Mouse (Mus musculus) gonadal fat pad, adult 2 months (tissue): ENCODE results near the gene Spsb2. TPM values are rescaled to one million over a fixed set of nuclear protein-coding genes. Genes with fewer than 3 reads are reported as not detected.

Source experiments
- DNase-seq: peaks from one replicate; pipeline ENCODE4 v3.0.0-alpha.2; 2012; ENCODE audit warnings: low read depth
- polyA plus RNA-seq: library from polyadenylated mRNA; depleted of rRNA; stranded (reverse); fragments of >200 nt; gene quantifications from 2 replicates; pipeline ENCODE4 v1.2.3, GENCODE M21; 2012; rRNA removed

Gene Spsb2
- polyA plus RNA-seq, result 19.8 and 20.5 TPM in 2 replicates

DNA sequence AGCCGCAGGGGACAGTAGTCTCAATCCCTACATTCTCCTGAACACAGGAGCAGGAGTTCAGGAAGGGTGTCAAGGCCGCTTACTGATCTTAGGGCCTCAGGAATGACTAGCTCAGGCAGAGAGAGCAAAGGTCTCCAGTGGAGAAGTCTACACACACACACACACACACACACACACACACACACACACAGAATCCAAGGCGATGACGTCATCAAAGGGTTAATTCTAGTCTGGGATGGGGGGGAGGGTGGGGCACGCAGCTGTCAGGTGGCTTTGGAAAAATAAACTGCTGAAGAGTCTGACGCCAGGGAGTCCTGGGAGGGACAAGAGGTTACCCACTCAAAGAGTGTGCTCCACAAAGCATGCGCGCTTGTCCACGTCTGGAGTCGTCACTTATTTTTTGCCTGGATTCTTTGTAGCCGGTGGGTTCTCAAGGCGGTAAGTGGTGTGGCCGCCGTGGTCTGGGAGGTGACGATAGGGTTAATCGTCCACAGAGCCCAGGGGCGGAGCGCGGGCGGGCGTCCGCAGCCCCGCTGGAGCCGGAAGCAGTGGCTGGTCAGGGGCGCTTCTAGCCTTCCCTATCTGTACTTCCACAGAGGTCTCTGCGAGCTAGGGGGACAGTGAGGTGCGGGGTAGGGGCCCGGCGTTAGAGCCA is at the start of gene Spsb2:
Gene Spsb2, plus strand, starts transcription at position 304 of the 655 bp plus-strand sequence.
- DNase-seq, result no peak

- DNase-seq, result no peak
These were observed 49.6 kb upstream of the Spsb2 start for GRCm38 (mm10) chr6:124758849-124759232.

DNA sequence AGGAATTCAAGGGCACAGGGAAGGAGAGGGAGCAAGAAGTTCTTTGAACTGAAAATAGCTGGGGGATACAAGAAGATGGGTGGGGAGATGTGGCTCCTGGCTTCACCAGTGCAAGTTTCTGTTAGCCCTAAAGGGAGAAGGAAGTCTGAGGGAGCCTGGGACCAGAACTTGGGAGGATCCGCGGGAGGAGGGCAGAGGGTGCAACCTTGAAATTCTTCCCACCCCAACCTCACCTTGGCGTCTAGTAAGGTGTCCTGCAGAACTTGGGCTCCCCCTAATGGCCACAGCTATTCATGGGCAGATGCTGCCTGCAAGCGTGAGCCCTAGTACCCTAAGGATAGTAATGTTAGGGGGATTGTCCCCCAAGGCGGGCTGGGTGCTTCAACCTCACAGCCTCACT is 49.2 kb upstream of the Spsb2 start:
- DNase-seq, result no peak

GRCm38 (mm10) chr6:124765951-124766350 is 42.5 kb upstream of the Spsb2 start:
- DNase-seq, result no peak

DNA sequence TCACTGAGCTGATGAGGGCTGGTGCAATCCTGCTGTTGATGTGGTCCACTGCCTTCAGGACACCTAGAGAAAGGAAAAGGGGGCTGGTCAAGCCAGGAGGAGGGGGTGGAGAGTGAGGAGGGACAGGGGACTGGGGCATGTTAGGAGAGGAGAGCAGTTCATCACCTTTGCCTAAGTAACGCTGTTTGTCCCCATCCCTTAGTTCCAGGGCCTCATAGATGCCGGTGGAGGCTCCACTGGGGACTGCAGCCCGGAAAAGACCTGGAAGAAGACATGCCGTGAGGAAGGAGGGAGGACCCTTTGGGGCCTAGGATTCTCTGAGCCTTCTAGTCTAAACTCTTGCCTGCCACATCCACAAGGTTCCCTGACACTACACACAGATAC is 40.9 kb upstream of the Spsb2 start:
- no peak for DNase-seq

- no peak for DNase-seq
These were observed 40.3 kb upstream of the Spsb2 start for GRCm38 (mm10) chr6:124767920-124768703.

DNA sequence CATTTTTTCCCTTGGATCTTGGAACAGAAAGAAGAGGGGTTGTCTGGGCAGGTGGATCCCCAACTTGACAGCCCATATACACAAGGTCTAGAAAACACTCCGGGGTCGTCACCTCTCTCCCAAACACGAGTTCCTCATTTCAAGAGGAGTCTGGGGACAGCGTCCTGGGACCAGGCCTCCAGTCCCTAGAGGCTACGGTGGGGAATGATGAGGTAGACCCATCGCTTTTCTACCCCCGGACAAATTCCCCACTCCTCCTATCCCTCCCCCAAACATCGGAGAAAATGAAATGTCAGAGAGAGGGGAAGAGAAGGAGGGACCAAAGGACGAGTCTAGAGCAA is 39.8 kb upstream of the Spsb2 start:
- no peak for DNase-seq

DNA sequence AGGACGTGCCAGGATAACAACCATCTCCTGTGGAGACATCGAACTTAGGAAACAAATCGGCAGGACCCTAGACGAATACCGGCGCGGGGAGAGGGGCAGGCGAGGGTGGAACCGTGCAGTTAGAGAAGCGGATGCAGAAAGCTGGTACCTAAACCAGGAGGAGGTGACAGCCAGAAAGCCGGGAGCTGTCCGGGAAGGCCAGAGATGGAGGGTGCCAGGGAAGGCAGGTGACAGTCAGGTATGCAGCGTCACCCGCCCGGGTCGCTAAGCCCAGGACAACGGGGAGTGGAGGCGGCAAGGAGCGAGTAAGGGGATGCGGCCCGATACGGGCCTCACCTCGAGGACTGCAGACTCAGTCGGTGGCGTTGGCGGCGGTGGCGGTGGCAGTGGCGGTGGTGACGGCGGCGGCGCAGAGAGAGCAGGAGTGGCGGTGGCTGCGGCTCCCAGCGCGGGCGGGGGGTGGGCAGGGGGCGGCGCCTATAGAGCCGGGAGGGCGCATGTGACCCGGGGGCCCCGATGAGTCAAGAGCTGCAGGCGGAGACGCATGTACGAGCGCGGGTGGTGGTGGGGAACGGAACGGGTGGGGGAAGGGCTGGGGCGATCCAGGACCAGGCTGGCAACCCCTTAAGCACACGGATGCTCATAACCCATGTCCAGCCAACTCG is 39.2 kb upstream of the Spsb2 start, which contains the start of gene Eno2:
Gene Eno2, minus strand, starts transcription at position 573 of the 665 bp plus-strand sequence.
- no peak for DNase-seq

- DNase-seq, result no peak
These were observed 38.4 kb upstream of the Spsb2 start for GRCm38 (mm10) chr6:124770013-124770412.

- no peak for DNase-seq
These were observed 38.0 kb upstream of the Spsb2 start for GRCm38 (mm10) chr6:124770511-124770910.

- no peak for DNase-seq
These were observed 29.1 kb upstream of the Spsb2 start, which contains the start of gene Lrrc23 for GRCm38 (mm10) chr6:124779222-124779983. Lrrc23 (minus strand) TSS chr6:124779727.

DNA sequence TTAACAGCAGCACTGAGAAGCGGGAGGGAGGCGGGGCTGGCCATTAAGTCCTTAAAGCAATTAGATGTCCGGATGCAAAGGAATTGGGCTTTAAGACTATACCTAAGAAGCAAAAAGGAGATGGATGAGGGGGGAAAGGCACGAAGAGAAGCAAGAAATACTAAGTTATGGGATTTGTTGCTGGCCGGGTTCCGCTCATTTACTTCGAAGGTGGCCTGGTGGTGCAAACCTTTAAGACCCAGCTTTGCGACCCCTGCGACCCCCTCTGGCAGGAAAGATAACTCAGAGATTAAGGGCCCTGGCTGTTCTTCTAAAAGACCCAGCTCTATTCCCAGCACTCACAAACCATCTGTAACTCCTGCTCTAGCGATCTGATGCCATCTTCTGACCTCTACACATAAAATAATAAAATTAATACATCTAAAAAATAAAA is 28.5 kb upstream of the Spsb2 start:
- DNase-seq, result no peak

- no peak for DNase-seq
These were observed 27.5 kb upstream of the Spsb2 start for GRCm38 (mm10) chr6:124780917-124781316.

GRCm38 (mm10) chr6:124782436-124782835 is 26.0 kb upstream of the Spsb2 start:
- DNase-seq, result no peak

- no peak for DNase-seq
These were observed 21.6 kb upstream of the Spsb2 start for GRCm38 (mm10) chr6:124786756-124787420.

DNA sequence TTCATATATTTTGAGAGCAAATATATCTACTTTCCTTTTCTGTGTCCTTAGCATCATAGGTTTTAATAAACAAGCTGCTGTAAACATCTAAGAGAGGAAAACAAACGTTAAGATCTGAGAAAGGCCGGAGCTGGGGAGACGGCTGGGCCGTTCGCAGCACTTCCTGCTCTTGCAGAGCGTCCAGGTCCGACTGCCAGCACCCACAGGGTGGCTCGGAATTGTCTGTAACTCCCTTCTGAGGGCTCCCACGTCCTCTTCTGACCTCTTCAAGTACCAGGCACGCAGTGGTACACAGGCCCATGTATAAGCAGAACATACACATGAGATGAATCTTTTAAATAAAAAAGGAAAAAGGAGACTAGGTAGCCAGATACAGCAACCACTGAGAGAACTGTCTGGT is 20.7 kb upstream of the Spsb2 start:
- no peak for DNase-seq

DNA sequence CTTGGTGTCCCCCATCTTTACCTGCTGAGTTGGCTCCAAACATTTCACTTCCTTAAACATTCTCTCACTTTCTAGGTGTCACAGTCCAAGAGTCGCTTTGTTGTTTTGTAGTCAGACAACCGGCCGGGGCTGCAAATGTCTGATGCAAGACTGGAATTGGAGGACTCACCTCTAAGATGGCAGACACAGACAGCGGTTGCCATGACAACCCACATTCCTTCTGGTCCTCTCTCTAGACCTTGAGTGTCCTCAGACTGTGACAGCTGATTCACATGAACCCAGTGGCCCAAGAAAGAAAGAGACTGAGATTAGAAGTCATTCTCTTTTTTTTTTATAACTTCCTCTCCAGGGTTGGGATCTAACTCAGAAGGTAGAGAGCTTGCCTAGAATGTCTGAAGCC is 18.9 kb upstream of the Spsb2 start:
- DNase-seq, result no peak

- DNase-seq, result no peak
These were observed 18.3 kb upstream of the Spsb2 start for GRCm38 (mm10) chr6:124790121-124790520.

DNA sequence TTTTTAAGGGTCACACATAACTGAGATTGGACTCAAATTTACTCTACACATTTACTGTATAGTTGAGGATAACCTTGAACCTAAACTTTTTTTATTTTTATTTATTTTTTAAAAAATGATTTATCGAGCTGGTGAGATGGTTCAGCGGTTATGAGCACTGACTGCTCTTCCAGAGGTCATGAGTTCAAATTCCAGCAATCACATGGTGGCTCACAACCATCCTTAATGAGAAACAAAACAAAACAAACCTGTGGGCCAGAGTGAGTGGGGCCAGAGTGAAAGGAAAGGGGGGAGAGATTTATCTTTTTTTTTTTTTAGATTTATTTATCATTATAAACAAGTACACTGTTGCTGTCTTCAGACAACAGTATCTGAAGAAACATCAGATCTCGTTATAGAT is 16.6 kb upstream of the Spsb2 start:
- DNase-seq, result no peak

DNA sequence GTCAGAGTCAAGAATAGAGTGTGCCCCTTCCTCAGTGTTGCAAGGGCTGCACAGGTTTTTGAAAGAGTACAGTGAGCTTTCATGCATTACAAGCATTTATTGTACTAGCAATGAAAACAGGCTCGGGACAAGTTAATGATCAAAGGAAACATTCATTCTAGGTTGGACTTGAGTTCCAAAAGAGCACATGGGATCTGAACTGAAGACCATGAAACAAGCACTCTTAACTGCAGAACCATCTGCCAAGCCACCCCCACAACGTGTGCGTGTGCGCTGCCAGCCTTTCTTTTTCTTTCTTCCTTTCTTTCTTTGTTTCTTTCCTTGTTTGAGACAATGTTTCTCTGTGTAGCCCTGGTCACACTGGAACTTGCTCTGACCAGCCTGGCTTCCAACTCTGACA is 12.7 kb upstream of the Spsb2 start:
- DNase-seq, result no peak

DNA sequence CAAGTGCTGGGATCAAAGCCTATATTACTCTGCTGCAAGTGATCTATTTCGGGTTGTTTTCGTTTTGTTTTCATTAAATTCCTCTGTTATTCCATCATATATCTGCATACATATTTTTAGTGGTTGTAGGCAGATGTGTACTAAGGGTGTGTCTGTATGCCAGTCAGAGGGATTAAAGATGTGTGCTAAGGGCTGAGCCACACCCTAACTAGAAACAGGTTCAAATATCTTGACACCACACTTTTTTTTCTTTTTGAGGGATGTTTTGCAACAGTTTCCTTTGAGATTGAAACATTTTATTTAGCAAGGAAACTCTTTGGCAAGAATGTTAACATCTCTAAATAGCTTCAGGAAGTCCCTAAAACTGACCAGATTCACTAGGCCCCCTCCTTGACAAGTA is 12.3 kb upstream of the Spsb2 start:
- DNase-seq, result no peak
